Mouse (Mus musculus) forebrain, embryonic 14.5 days (tissue): Measurements from ENCODE around the gene Plxna4. TPM values are rescaled to one million over a fixed set of nuclear protein-coding genes. Genes with fewer than 3 reads are reported as not detected.

ENCODE experiments used
- ATAC-seq: fragments of 200-750 bp; cut with Nextera tagmentation; 2 replicates; pipeline ENCODE4 v1.8.0; 2017; ENCODE audit warnings: mild to moderate bottlenecking, moderate library complexity
- DNase-seq: peaks from one replicate; pipeline ENCODE4 v3.0.0-alpha.2; 2015; ENCODE audit warnings: low spot score
- H3K27ac ChIP-seq: fragments of 300-500 bp; sonication (generic); 2 replicates; pipeline ENCODE4 v1.5.1; 2014; ENCODE audit warnings: low read depth, mild to moderate bottlenecking, control low read depth, low read length, moderate library complexity
- H3K27me3 ChIP-seq: fragments of 300-500 bp; sonication (generic); replicated peaks from 2 replicates; pipeline ENCODE4 v1.6.1; 2014; ENCODE audit warnings: low read length, control low read depth, mixed read lengths; ENCODE audit not compliant: control insufficient read depth, insufficient read depth
- H3K36me3 ChIP-seq: fragments of 300-500 bp; sonication (generic); 2 replicates; pipeline ENCODE4 v1.6.1; 2014; ENCODE audit warnings: low read length, control low read depth; ENCODE audit not compliant: control insufficient read depth, insufficient read depth
- H3K4me1 ChIP-seq: fragments of 300-500 bp; sonication (generic); 2 replicates; pipeline ENCODE4 v1.6.1; 2014; ENCODE audit warnings: antibody characterized with exemption, low read length, control low read depth; ENCODE audit not compliant: control insufficient read depth, insufficient read depth
- H3K4me2 ChIP-seq: fragments of 300-500 bp; sonication (generic); 2 replicates; pipeline ENCODE4 v1.6.1; 2014; ENCODE audit warnings: mild to moderate bottlenecking, control low read depth, low read length
- H3K4me3 ChIP-seq: fragments of 300-500 bp; sonication (generic); 2 replicates; pipeline ENCODE4 v1.5.1; 2014; ENCODE audit warnings: low read depth, low read length, control low read depth
- H3K9ac ChIP-seq: fragments of 300-500 bp; sonication (generic); 2 replicates; pipeline ENCODE4 v1.6.1; 2014; ENCODE audit warnings: mild to moderate bottlenecking, low read length, control low read depth, moderate library complexity
- H3K9me3 ChIP-seq: fragments of 300-500 bp; sonication (generic); replicated peaks from 2 replicates; pipeline ENCODE4 v1.6.1; 2016; ENCODE audit warnings: low read length, control low read depth, mixed read lengths; ENCODE audit not compliant: control insufficient read depth
- WGBS: fragments of 180-500 bp; shearing (Covaris S2); extraction: QIAGEN DNeasy Blood & Tissue Kit; methylation state at CpG from one replicate; pipeline ENCODE4 v1.1.7; 2014; 5-methylcytosine and 5-hydroxymethylcytosine counted together
- polyA plus RNA-seq: library from polyadenylated mRNA; unstranded; fragments of >200 nt; fragmentation: Nextera tagmentation; extraction: Ambion mirVana; gene quantifications from 2 replicates; pipeline ENCODE4 v1.2.1, GENCODE M21; 2014

The Plxna4 gene
- polyA plus RNA-seq, 1 experiment from 2014 or later, result 19.9 TPM

DNA sequence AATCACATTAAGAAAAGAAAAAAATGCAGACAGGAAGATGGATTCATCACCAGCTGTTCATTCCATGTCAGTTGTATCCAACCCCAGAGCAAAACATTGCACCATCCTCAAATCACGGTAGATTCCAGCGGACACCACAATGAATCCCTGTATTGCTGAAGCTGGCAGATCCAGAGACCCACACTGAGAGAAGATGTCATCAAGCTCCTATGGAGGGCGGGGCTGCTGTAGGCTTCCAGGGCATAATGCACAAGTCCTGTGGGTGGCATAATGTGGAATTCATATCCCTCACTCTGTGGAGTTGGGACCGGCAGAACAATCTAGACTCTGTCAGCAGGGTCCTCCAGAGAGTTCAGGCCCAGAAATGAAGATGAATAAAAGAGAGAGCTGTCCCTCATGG lies 278.8 kb downstream of the Plxna4 start:
- DNase-seq (no peak), ATAC-seq (no peak)
- Histone ChIP-seq H3K36me3 (no peaks in the 10 kb centered on the region), H3K27me3 (no peaks in the 10 kb centered on the region), H3K4me2 (no peak overlapping the region), H3K9ac (no peak overlapping the region), H3K9me3 (no peaks in the 10 kb centered on the region), H3K4me3 (no peak overlapping the region), H3K4me1 (no peaks in the 10 kb centered on the region), H3K27ac (no peak overlapping the region)
- 87% methylated on average over 4 of the region's 4 CpGs for WGBS

DNA sequence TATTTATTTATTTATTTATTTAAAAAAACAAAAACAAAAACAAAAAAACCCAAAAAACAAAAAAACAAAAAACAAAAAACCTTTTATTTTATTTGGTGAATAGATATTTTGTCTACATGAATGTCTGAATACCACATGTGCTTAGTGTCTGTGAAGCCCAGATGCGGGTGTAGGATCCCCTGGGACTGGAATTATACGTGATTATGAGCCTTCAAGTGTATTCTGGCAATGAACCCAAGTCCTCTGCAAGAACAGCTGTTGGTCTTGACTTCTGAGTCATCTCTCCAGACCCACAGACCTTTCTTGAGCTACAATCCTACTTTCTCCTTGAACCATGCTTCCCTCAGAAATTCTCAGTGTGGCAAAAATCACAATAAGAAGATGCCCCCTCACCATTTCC lies 287.4 kb downstream of the Plxna4 start:
- DNase-seq (no peak), ATAC-seq (no peak)
- WGBS, result 81% methylated on average over 2 of the region's 2 CpGs
- Histone ChIP-seq H3K4me3 (no peak overlapping the region), H3K27me3 (no peaks in the 10 kb centered on the region), H3K27ac (no peak overlapping the region), H3K9ac (no peak overlapping the region), H3K4me2 (no peak overlapping the region), H3K36me3 (no peaks in the 10 kb centered on the region), H3K4me1 (no peaks in the 10 kb centered on the region), H3K9me3 (no peaks in the 10 kb centered on the region)

DNA sequence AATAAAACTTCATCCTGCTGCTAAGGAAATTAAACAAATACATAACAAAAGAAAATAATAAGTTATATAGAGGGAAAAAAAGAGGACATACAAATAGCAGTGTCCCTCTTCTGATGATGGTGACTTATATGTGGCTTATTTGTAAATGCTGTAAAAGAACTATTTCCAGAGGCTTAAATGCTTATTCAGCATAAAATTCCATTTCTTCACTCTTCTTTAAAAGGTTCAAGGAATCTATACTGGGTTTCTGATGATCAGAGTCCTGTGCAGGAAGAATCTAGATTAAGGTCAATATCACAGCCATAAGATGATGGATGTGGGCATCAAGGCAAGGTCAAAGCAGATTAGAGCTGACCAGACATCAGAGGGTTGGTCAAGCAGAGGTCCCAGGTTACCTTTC lies 306.5 kb downstream of the Plxna4 start:
- Histone ChIP-seq H3K27me3 (no peaks in the 10 kb centered on the region), H3K36me3 (no peaks in the 10 kb centered on the region), H3K9ac (no peak overlapping the region), H3K4me2 (no peak overlapping the region), H3K4me1 (peaks cover 4% of the 10 kb centered on the region; the same call in 1 of the 2 replicates), H3K27ac (no peak overlapping the region), H3K9me3 (no peaks in the 10 kb centered on the region), H3K4me3 (no peak overlapping the region)
- DNase-seq (no peak), ATAC-seq (no peak)

DNA sequence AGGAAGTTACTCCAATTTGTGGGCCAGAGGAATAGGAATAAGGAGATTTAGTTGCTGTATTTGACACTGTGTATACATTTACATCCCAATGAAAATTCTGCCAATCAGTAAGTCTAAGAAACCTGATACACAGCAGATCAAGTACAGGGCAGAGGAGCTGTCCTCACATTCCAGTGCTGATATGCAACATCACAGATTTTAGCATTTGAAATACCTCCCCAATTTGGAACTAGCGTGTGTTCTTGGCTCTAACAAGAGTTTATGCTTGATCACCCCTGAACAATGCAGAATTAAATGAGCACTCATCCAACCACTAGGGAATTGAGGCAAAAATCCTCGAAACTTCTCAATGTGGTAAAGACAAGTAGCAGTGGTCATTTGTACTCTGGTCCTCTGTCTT lies 307.3 kb downstream of the Plxna4 start:
- DNase-seq, result peak; percentile 46
- no peaks in the 10 kb centered on the region for H3K36me3 ChIP-seq
- no peak overlapping the region for H3K4me3 ChIP-seq
- no peaks in the 10 kb centered on the region for H3K27me3 ChIP-seq
- H3K9me3 ChIP-seq, result no peaks in the 10 kb centered on the region
- H3K4me1 ChIP-seq, result peaks cover 4% of the 10 kb centered on the region; the same call in 1 of the 2 replicates
- H3K27ac ChIP-seq, result no peak overlapping the region
- ATAC-seq, result no peak
- WGBS, result 4% methylated on average over 2 of the region's 2 CpGs
- no peak overlapping the region for H3K9ac ChIP-seq
- no peak overlapping the region for H3K4me2 ChIP-seq

DNA sequence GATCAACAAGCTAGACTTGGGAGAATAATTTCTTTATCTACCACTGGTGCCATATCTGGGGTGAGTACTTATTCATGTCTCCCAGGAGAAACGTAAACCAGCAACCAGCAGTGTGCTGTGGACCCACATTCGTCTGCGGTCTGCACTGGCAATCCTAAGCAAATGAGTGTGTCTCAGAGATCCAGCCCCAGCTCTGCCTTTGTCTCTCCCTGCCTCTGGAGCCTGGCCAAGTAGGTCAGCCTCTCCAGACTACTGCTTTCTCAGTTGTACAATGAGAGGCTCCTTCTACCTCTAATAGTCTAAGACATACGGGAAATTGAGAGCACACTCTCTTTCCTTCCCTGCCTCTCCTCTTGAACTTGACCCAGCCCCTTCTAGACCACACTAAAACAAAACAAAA lies 316.5 kb downstream of the Plxna4 start:
- DNase-seq, result peak; percentile 74
- H3K4me3 ChIP-seq, result no peak overlapping the region
- 30% methylated on average over 4 of the region's 4 CpGs for WGBS
- H3K27me3 ChIP-seq, result no peaks in the 10 kb centered on the region
- H3K9ac ChIP-seq, result no peak overlapping the region
- H3K4me2 ChIP-seq, result no peak overlapping the region
- peak; percentile 44; the same call in 1 of the 2 replicates for ATAC-seq
- peaks cover 4% of the 10 kb centered on the region; the same call in 1 of the 2 replicates for H3K4me1 ChIP-seq
- H3K36me3 ChIP-seq, result no peaks in the 10 kb centered on the region
- H3K9me3 ChIP-seq, result no peaks in the 10 kb centered on the region
- H3K27ac ChIP-seq, result peak overlapping the region; percentile 27; the same call in 1 of the 2 replicates

DNA sequence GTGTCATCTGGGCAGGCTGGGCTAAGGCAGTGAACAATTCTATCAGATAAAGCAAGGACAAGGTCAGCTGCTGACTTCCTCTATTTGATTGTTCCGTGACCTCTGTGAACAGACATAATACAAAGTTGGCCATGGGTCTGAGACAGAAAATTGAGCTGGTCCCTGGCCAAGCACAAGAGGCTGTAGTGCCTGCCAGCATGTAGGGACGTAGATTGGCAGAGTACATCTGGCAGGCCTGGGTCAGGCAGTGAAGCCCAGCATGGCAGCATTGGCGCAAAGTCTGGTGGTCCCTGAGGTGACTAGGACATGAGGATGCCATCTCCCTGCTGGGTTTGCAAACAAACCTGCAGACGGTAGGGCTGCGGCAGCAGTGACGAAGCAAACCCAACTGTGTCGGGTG lies 321.9 kb downstream of the Plxna4 start:
- H3K9ac ChIP-seq, result no peak overlapping the region
- no peak for DNase-seq
- H3K4me2 ChIP-seq, result no peak overlapping the region
- H3K4me3 ChIP-seq, result no peak overlapping the region
- ATAC-seq, result no peak
- 90% methylated on average over 7 of the region's 7 CpGs for WGBS
- H3K4me1 ChIP-seq, result peaks cover 9% of the 10 kb centered on the region
- no peaks in the 10 kb centered on the region for H3K9me3 ChIP-seq
- no peaks in the 10 kb centered on the region for H3K36me3 ChIP-seq
- no peaks in the 10 kb centered on the region for H3K27me3 ChIP-seq
- no peak overlapping the region for H3K27ac ChIP-seq

DNA sequence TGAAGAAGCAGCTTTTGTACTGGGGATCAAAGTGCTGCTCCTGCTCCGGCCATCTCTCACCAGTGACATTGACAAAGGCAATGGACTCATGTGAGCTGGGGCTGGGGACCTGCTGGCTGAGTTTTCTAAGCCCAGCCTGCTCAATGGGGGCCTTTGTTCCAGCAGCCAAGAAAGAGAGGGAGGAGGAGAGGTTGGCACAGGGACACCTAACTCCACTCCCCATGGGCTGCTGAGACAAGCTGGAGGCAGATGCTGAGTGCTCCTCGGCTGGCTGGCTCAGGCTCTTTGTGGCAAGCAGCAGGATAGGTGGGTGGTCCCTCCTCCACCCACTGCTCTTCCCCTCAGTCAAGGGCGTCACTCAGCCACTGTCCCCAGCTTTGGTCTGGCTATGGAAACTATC lies 326.7 kb downstream of the Plxna4 start:
- peak overlapping the region; percentile 21; the same call in 1 of the 2 replicates for H3K27ac ChIP-seq
- WGBS, result 6% methylated on average over 3 of the region's 3 CpGs

DNA sequence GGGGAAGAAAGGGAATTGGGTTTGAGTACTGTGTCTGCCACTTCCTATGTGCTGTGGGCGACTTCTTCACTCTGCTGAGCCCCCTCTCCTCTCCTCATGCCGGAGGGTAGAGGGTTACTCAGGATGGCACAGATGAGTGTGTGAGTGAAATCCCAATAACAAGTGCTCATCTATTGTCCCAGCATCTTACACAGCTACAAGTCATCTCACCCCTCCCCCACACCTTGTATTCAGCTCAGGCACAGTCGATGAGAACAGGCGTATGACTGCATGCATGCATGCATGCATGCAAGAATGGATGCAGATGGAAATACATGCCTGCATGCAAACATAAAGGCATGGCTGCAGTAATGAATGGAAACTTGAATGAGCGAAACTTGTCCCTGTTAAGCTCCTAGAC lies 327.7 kb downstream of the Plxna4 start:
- no peaks in the 10 kb centered on the region for H3K9me3 ChIP-seq
- no peak overlapping the region for H3K27ac ChIP-seq
- H3K27me3 ChIP-seq, result no peaks in the 10 kb centered on the region
- H3K36me3 ChIP-seq, result no peaks in the 10 kb centered on the region
- no peak overlapping the region for H3K9ac ChIP-seq
- peak; percentile 50 for DNase-seq
- H3K4me1 ChIP-seq, result peaks cover 29% of the 10 kb centered on the region
- WGBS, result 69% methylated on average over 5 of the region's 5 CpGs
- no peak overlapping the region for H3K4me2 ChIP-seq
- H3K4me3 ChIP-seq, result no peak overlapping the region
- no peak for ATAC-seq

More for the DNA sequence above, 326.7 kb downstream of the Plxna4 start:
- Histone ChIP-seq H3K27me3 (no peaks in the 10 kb centered on the region), H3K9ac (no peak overlapping the region), H3K4me1 (peaks cover 25% of the 10 kb centered on the region), H3K4me2 (no peak overlapping the region), H3K4me3 (no peak overlapping the region), H3K9me3 (no peaks in the 10 kb centered on the region), H3K36me3 (no peaks in the 10 kb centered on the region)
- DNase-seq (peak; percentile 78), ATAC-seq (peak; percentile 87)

DNA sequence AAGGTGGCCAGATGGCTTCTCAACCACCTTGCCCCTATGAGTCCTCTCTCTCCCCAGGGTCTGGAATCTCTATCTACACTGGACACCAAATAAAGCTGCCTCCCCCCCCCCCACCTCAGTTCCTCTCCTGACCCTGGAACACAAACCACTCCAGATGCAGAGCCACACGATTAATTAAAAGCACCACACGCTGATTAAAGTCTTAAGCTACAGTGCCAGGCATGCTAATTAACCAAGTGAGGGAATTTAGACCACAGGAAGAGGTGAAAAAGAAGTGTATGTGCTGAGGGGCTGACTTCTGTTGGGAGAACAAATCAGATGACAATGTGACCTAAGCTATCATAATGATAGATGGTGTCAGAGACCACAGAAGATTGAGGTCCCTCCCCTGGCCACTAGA lies 332.8 kb downstream of the Plxna4 start:
- Histone ChIP-seq H3K9ac (no peak overlapping the region), H3K36me3 (no peaks in the 10 kb centered on the region), H3K4me3 (no peak overlapping the region), H3K4me2 (no peak overlapping the region), H3K27me3 (no peaks in the 10 kb centered on the region), H3K4me1 (peaks cover 24% of the 10 kb centered on the region), H3K27ac (no peak overlapping the region; the same call in 1 of the 2 replicates), H3K9me3 (no peaks in the 10 kb centered on the region)
- DNase-seq, result peak; percentile 59
- ATAC-seq, result no peak
- 7% methylated on average over 2 of the region's 2 CpGs for WGBS
